Mouse (Mus musculus) layer of hippocampus, postnatal 25 days (tissue): ENCODE measurements at regions not wholly inside any gene's neighbourhood (a gene's known extent, or its start where the extent isn't known, plus 50 kb on each side); places are given as distances from the start of the nearest gene placed in this dataset.

Experiments used
- DNase-seq, 2 experiments: peaks; one replicate each; pipeline ENCODE4 v3.0.0; 2022; ENCODE audit warnings: mixed read lengths in 2 of 2, low spot score in 1 of 2; ENCODE audit errors: extremely low spot score in 1 of 2

DNA sequence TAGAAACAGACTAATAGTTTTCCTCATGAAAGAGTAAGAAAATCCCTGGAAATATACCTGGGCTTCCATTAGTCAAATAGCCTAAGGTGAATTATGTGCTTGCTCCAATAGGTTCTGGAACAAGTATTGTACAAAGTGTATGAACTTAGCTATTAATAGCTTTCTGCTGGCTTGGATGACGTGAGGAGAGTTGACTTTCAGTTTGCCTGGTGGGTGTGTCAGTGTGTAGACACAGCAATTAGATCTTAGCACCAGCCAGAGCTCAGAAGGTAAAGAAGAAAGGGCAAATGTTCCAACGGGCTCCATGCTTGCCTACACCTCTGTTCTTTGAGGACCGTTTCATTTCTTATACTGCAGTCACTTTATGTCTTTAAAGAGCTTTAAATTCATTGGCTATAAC lies 654.8 kb upstream of the Mef2c start:
- no peak for DNase-seq

DNA sequence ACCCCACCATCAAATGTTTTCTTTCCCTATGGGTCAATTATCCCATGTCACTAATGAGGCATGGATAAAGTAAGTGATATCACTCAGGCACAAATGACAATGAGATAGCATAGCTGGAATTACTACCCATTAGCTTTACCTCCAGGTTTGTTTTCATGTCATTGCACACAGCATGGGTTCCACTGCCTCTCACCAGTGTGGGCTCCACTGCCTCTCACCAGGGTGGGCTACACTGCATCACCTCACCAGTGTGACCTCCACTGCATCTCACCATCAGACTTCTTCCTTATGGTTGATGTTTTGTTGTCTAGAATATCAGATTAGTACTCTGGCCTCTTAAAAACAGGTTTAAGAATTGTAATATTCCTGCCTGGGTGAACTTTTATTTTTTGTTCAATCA lies 634.0 kb upstream of the Mef2c start:
- no peak for DNase-seq

DNA sequence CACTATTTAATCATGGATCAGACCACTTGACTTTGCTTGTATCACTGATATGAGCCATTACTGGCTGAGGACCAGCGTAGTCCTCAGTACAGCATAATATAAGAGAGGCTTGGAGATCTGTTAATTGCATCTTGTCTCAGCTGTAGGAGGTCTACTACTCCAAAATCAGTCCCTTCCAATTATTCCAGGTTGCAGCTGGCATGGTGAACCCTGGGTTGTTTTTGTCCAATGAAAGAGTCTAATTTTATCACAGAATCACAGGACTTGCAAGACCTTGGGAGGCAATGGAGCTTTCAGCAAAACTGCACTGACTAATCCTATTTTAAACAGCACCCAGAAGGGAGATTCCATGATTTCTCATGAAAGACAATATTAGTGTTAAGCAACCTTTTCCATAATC lies 629.7 kb upstream of the Mef2c start:
- no peak for DNase-seq

DNA sequence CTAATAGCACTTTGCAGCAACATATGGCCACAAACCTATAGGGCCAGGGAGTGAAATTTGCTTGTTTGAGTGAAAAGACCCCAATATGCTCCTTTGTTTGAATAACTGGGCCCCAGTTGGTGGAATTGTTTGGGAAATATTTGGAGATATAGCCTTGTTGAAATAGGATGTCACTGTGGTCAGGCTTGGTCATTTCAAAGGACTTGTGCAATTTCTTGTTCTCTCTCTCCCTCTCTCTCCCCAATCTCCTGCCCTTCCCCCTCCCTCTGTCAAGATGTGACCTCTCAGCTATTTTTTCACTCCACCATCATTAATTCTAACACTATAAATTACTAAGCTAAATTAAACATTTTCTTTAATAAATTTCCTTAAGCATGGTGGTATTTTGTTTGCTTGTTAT lies 620.5 kb upstream of the Mef2c start:
- no peak for DNase-seq

DNA sequence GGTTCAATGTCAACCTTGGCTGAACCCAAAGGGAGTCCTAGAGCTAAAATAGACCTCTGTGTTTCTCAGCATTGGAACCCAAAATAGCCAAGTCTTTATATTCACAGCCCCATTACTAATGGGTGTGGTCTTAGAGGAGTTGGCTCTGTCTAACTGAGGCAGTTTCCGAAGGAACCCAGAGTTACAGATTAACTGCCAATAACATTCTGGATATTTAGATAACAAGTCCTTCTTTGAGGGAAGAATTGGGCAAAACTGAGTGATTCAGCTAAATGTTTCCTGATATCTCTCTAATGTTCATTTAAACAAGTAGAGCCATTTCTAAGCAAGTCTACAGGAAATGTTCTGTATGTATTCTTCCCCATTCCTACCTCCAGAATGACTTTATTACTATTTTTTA lies 615.1 kb upstream of the Mef2c start:
- DNase-seq = no peak

DNA sequence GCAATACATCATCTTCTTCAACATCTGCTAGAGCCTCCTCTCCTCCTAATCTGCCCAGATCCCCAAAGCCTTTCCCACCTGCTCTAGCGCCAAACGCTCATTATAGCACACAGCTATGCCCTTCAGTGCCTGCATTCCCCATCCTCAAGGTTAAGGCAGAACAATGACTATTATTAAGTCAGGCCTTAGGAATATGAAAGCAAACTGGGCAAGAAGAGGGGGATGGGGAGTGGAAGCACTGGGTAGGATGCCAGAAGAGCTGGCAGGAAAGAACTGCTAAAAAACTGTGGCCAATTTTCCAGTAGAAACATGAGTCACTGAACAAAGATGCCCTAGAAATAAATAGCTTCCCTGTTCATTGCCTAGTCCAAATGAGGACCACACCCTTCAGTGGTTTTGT lies 611.1 kb upstream of the Mef2c start:
- no peak for DNase-seq

DNA sequence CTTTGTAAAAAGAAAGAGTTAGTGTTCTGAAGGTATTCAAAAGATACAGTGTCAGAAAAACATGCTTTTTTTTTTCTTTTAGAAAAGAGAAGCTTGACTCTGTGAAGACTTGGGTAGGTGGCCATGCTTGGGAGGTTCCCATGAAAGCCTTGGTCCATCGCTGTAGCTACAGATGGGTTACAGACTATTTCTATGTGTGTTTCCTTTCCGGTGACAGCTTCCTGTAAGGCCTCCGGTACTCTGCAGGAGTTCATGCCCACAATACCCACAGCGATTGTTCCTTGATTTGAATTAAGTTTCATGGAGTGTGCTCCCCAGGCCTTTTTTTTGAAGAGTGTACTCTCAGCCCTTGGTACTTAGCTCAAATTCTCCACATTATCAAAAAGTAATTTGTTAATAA lies 604.1 kb upstream of the Mef2c start:
- no peak for DNase-seq

DNA sequence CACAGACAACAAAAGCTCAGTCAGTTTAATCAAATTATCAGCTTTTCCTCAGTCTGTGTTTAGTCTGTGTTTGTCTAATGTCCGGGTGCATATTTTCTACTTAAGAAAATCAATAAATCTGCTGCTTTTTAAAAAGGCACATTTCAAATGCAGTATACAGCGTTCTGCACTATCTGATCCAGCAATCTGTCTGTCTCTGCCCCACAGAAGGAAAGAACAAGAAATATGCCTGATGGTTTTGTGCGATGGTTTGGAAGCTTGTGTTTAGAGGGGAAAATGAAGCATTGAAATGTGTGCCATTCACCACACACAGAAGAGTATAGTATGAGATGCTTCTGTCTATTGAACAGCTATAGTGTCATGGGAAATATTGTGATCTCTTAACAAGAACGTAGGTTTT lies 601.7 kb upstream of the Mef2c start:
- no peak for DNase-seq

DNA sequence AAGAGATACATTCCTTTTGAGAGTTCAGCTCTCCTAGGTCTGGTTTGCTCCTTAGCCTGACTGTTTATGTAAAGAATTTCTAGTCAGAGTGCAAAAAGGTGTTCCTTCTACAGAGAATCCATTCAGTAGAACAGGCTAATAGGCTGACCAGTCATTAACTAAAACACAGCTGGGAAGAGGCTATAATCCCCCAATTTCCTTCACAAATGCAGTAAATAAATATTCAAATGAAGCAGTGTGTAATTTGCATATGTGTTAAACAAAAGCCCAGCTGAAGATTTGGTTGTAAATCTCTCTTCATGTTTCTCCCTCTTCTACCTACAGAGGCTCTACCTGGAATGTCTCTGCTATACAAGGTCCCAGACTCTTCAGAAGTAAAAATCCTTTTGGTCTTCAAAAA lies 600.2 kb upstream of the Mef2c start:
- DNase-seq = no peak

DNA sequence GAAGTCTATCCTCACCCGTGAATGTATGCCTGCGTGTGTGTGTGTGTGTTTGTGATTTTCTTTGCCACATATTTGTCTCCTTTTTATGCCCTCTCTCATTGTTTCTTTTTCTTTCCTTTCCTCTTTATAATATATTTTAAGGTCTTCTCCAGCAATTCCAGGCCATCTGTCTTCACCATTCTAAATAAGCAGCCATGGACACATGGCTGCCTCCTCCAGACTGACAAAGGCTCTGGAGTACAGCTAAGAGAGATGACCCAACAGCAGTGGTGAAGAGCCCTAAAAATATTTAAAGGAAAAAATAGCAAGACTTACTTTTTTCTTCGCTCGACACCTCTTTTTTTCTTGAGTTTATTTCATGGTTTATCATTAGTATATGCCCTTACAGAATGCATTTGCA lies 596.1 kb upstream of the Mef2c start:
- DNase-seq = no peak

DNA sequence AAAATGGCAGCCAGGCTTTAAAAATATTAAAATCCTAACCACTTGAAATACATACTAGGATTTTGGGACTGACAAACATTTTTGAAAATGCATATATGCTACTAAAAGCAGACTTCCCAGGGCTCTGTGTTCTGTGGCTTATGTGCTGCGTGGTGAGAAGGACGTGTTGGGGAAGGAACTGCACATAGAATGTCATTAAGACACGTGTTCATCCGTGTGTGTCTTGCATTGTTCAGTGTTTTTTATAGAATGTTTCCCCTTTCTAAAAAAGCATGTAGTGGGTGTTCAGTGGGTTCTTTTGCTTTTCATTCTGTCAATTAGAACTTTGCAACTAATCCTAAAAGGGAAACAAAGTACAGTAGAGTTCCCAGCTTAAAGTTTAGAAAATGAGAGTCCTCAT lies 594.7 kb upstream of the Mef2c start:
- DNase-seq = no peak

DNA sequence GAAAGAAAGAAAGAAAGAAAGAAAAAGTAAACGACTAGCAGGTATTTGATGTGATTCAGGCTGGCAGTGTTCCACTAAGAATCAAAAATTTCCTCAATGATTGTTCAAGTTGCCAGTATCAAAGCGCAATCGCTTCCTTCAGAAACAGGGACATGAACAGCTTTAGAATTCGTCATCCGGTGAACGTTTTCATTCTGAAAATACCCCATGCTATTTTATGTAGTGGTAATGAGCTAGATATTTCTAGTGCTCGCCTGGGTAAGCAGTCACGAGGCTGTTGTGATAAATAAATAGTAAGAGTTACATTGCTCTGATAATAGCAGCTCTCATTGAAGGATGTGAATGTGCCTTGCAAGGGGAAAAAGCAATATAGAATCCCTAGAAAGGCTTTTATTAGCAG lies 591.0 kb upstream of the Mef2c start:
- DNase-seq = no peak

DNA sequence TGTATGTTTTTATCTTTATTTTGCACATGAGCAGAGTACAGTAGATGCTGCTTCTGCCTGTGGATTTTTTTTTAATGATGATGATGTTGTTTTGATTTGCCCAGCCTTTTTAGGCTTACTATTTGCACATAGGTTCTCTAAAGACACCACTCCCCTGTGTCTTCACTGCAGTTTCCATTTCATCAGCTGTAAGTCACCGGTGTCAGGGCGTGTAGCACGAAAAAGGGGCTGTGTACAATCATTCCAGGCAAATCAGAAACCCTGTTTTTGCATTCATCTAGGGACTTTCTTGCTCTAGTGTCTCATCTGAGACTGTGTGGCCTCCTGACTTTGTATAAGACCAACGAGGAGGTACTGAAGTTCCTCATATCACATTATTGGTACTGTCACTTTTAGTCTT lies 588.6 kb upstream of the Mef2c start:
- DNase-seq = no peak

DNA sequence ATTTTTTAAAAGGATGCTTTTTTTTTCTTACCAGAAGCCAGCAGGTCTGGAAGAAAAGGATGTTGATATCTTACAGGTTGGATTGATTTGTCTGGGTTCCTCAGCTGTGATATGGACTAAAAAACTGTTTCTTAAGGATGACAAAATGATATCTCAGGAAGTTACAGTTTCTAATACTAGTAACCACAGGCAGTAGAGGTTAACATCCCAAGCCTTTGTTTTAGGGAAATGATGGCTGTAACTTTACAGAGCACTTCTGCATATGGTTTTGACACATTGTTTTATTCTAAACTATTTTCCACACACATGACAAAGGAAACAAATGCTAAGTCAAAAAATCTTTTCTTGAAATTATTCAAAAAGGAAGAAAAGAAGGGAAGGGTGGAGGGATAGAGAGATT lies 573.8 kb upstream of the Mef2c start:
- no peak for DNase-seq

DNA sequence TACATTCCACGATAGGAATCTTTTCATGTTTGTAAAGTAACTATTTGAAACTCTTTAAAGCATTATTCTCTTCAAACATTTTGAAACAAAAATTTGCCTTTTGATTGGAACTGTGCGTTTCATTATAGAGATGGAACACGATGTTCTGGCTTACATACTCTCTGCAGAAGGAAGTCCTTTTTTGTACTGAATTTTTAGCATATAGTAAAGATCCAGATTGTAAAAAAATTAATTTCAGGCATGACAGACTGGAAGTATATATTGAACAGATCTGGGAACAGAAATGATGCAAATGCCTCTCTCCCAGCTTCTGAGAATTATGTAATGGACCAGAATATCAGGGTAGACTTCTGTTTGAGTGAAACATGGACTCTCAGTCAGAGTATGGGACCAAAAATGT lies 566.0 kb upstream of the Mef2c start:
- no peak for DNase-seq

DNA sequence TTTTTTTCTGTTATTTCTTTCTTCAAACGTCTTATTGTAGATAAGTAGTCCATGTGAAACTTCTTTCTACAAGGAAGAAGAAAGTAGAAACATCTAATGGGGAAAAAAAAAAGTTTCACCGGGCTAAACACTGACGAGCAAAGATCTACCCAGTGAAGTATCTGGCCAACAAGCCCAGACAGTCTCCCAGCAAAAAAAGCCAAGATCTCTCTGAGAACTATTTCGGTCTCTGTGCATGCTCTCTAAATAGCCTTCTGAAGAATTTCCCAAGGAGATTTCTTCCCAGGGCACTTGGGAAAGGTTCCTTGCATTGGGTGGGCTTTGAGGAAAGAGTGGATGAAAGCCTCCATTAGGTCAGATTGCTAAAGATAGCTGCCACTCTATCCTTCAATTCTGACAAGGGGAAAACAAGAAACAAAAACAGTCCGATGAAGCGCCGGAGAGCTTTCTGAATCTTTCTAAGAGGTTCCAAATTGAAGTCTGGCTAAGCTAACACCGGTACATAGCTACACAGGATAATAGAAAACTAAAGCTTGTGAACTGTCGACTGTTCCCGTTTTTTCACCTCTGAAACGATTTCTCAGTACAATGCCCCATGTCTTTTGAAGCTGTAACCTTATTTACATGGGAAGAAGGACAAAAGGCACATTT lies 561.0 kb upstream of the Mef2c start:
- DNase-seq = no peak

DNA sequence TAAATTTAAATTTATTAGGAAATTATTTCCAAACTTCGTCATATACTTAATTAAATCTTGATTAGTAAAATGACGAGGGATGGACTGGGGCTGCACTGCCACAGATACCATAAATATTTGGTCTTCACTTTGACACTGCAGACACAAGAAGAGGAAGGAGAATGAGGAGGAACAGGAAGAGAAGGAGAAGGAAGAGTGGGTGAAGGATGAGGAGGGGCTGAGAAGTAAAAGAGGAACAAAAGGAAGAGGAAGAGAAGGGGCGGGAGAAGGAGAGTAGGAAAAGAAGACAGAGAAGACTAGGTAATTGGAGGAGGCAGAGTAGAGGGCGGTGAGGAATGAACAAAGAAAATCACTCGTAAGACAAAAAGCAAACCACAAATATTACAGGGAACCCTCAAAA lies 556.9 kb upstream of the Mef2c start:
- DNase-seq = no peak

DNA sequence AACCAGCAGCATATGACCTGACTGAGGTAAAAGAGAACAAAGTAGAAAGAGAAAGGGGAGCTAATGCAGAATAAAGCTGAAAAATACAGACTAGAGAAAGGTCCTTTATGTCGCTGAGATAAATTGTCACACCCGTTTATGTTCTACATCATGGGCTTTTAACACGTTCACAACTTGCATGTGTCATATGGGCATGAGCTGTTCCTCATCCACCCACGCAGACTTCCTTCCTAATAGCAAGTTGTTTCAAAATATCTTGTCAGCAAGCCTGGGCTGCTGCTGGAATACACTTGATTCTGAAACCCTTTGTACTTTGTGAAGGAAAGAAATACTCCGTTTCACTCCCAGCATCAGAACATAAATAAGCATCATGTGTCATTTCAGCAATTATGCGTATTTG lies 554.3 kb upstream of the Mef2c start:
- DNase-seq = peak in 1 of 2 experiments; percentile 12

DNA sequence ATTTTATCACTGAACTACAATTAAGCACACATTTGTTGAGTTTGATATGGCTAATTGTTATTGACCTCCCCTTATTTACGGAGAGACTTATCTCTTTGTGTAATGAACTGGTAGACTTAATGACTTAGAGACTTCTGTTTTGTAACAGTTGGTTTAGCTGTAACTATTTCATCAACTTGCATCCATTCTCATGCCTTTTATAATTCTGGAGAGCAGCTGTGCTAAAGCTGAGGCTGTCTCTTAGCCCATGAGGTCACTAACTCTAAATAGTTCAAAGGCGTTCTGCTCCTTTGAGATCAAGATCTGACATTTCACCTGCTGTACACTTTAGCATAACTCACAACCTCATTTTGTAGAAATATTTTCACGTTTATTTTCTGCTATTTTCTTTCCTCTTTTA lies 541.5 kb upstream of the Mef2c start:
- no peak for DNase-seq

DNA sequence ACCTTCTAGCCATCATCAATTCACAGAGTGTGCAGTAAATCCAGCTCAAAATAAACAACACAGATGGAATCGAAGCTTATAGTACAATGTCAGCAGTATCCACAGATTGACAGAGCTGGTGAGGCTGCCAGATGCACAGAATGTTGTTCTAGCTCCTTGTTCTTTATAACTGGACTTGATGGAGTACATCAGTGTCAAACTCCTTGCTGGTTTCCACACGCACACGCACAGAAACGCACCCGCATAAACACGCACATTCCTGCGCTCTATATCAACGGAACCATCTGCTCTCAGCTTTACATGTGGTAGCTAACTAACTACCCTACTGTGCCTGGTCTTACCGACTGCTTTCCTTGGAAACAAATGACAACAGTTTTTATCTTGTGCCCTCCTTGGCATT lies 532.1 kb upstream of the Mef2c start:
- no peak for DNase-seq

DNA sequence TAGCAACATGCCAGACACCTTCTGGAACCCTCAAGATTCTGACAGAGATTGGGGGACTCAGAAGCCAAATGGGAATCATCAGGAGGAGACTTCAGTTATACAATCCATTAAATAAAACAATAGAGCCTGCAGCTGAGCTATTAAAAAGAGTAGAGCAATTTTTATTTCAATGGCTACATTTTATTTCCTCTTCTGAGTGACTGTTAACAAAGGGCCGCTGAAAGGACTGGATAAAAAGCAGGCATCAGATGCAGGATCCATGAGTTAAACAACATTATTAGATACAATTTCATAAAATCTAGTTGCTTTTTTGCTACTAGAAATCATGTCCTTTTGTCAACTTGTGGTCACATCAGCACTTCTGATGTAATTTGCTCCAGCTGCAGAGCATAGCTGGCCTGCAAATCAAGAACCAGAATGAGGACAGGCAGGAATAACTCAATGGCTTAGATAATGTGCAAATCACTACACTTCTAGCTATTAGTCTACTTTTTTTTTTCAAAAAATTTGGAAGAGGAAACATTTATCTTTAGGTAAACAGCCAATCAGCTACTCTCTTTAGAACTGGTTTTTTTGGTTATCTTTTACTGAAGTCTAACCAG lies 529.5 kb upstream of the Mef2c start:
- no peak for DNase-seq

DNA sequence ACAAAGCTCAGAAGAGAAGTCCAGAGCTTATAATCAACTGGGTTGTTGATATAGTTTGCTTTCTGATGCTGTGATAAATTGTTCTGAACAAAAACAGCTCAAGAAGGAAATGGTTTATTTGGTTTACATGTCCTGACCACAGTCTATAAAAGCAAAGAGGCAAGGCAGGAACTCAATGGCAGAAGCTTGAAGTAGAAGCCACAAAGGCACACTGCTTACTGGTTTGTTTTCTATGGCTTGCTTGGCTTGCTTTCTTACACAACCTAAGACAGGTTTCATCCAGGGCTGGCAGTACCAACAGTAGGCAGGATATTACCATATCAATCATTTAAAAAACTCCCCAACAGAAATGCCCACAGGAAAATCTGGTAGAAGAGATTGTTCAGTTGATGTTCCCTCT lies 502.7 kb upstream of the Mef2c start:
- no peak for DNase-seq

DNA sequence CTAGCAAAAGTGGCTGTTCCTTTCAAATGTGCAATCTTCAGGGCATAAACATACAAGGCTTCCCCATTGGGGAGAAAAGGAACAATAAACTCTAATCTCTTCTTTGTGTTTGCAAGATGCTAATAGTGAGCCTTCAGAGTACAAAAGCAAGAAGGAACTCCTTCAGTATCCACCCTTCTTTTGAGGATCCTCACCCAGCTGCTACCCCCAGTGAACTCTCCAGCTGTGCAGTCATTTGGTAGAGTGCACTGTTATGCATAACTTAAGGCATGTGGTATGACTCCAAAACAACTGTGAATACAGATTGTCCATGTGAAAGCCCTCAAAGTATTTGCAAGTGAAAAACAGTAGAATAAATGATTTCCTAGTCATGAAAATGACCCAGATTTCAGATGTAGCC lies 487.1 kb upstream of the Mef2c start:
- DNase-seq = no peak
